Mouse (Mus musculus): ENCODE results near the gene Cntrl.

Cntrl gene

GRCm38 (mm10) chr2:35173666-35174065 lies 64.4 kb downstream of the Cntrl start:
- DNase-seq (ENCODE audit: low read depth, low spot score): no peak

- peak; percentile 9 for DNase-seq (ENCODE audit: low read depth, low spot score)
Observed at GRCm38 (mm10) chr2:35174100-35174499, 64.8 kb downstream of the Cntrl start.

GRCm38 (mm10) chr2:35175281-35176065 lies 66.2 kb downstream of the Cntrl start:
- DNase-seq (ENCODE audit: low read depth, low spot score): no peak

GRCm38 (mm10) chr2:35178153-35178552 lies 68.9 kb downstream of the Cntrl start:
- no peak for DNase-seq (ENCODE audit: low read depth, low spot score)

GRCm38 (mm10) chr2:35183115-35183673 lies 73.9 kb downstream of the Cntrl start:
- no peak for DNase-seq (ENCODE audit: low read depth, low spot score)

- no peak for DNase-seq (ENCODE audit: low read depth, low spot score)
Observed at GRCm38 (mm10) chr2:35188929-35189328, 79.6 kb downstream of the Cntrl start.

- no peak for DNase-seq (ENCODE audit: low read depth, low spot score)
Observed at GRCm38 (mm10) chr2:35193976-35194375, 84.7 kb downstream of the Cntrl start.

GRCm38 (mm10) chr2:35195626-35196544 lies 86.6 kb downstream of the Cntrl start:
- DNase-seq (ENCODE audit: low read depth, low spot score): no peak

- DNase-seq (ENCODE audit: low read depth, low spot score): no peak
Observed at GRCm38 (mm10) chr2:35199541-35199940, 90.2 kb downstream of the Cntrl start.

- DNase-seq (ENCODE audit: low read depth, low spot score): peak; percentile 49
Observed at GRCm38 (mm10) chr2:35199971-35200897, 90.9 kb downstream of the Cntrl start.

- DNase-seq (ENCODE audit: low read depth, low spot score): peak; percentile 100
Observed at GRCm38 (mm10) chr2:35200898-35201668, 91.8 kb downstream of the Cntrl start, which contains the start of gene Rab14. Gene Rab14 (minus strand): TSS chr2:35201120.

GRCm38 (mm10) chr2:35203729-35204128 lies 94.4 kb downstream of the Cntrl start:
- no peak for DNase-seq (ENCODE audit: low read depth, low spot score)

GRCm38 (mm10) chr2:35206761-35207160 lies 97.5 kb downstream of the Cntrl start:
- DNase-seq (ENCODE audit: low read depth, low spot score): no peak

GRCm38 (mm10) chr2:35208054-35208453 lies 98.8 kb downstream of the Cntrl start:
- DNase-seq (ENCODE audit: low read depth, low spot score): no peak

- peak; percentile 61 for DNase-seq (ENCODE audit: low read depth, low spot score)
Observed at GRCm38 (mm10) chr2:35208931-35209665, 99.8 kb downstream of the Cntrl start.

- no peak for DNase-seq (ENCODE audit: low read depth, low spot score)
Observed at GRCm38 (mm10) chr2:35211681-35212080, 102.4 kb downstream of the Cntrl start.

GRCm38 (mm10) chr2:35213345-35213910 lies 104.1 kb downstream of the Cntrl start:
- DNase-seq (ENCODE audit: low read depth, low spot score): no peak

GRCm38 (mm10) chr2:35214881-35215358 lies 105.6 kb downstream of the Cntrl start:
- peak; percentile 78 for DNase-seq (ENCODE audit: low read depth, low spot score)

- DNase-seq (ENCODE audit: low read depth, low spot score): no peak
Observed at GRCm38 (mm10) chr2:35215363-35215762, 106.1 kb downstream of the Cntrl start.
